13 mouse cellular contexts compared by ENCODE assay signal in genomic region chr2:50284781-50285180, GRCm38 (mm10). TPM values are rescaled to one million over a fixed set of nuclear protein-coding genes. Genes with fewer than 3 reads are reported as not detected.
DNase-seq lines count a peak whose midpoint lies in the region; ATAC-seq and TF ChIP-seq lines count a peak whose summit lies in the region.
"Had no signal": no experiment of that assay in that cellular context is flagged by ENCODE, and none has a peak within 500 bp of the region (broad histone marks: within the 10 kb centered on the region; RNA-seq: fewer than 3 reads in every experiment).

No protein-coding gene starts in this region.

- WGBS in liver, postnatal 0 days (ENCODE audit: insufficient replicate concordance), result 83% methylated on average over 3 of the region's 3 CpGs
- 85% methylated on average over 3 of the region's 3 CpGs for WGBS in liver, embryonic 12.5 days (ENCODE audit: insufficient replicate concordance)

- H3K4me1 ChIP-seq in liver, postnatal 0 days (ENCODE audit: insufficient read depth), result 0 out of 2 replicates have a peak, but pooled peaks cover 2% of the 10 kb centered on the region
- H3K4me1 ChIP-seq in liver, embryonic 12.5 days, result no peaks in the 10 kb centered on the region
- H3K4me1 ChIP-seq: embryonic facial prominence, embryonic 13.5 days had no signal

- no peaks in the 10 kb centered on the region for H3K9me3 ChIP-seq in liver, postnatal 0 days (ENCODE audit: low read length)
- no peaks in the 10 kb centered on the region for H3K9me3 ChIP-seq in liver, embryonic 12.5 days (replicated peaks)
- H3K9me3 ChIP-seq: embryonic facial prominence, embryonic 13.5 days had no signal

- no peak for DNase-seq in gastrocnemius, adult 2 months
- DNase-seq in gastrocnemius, postnatal 25 days, result no peak
- no peak for DNase-seq in liver, postnatal 0 days
- DNase-seq in Muller cell, postnatal 12 days (ENCODE audit: inconsistent ontology term), result peak; percentile 78
- DNase-seq in ovary, postnatal 10 days (ENCODE audit: low spot score), result no peak
- DNase-seq: gastrocnemius, postnatal 14 days; right cerebral cortex, postnatal 25 days; thymus, postnatal 25 days had no signal

- H3K36me3 ChIP-seq in liver, postnatal 0 days (replicated peaks; ENCODE audit: insufficient read depth, low read length), result peaks cover 61% of the 10 kb centered on the region
- H3K36me3 ChIP-seq in liver, embryonic 12.5 days, result peaks cover 77% of the 10 kb centered on the region

- H3K27ac ChIP-seq in gastrocnemius, adult 2 months, result peak overlapping the region; percentile 12; the same call in 1 of the 2 replicates
- H3K27ac ChIP-seq in liver, postnatal 0 days (ENCODE audit: low read depth), result no peak overlapping the region
- H3K27ac ChIP-seq in liver, embryonic 12.5 days, result no peak overlapping the region
- H3K27ac ChIP-seq: embryonic facial prominence, embryonic 13.5 days; liver, embryonic 14.5 days had no signal

- no peak for ATAC-seq in liver, postnatal 0 days
- ATAC-seq in liver, embryonic 12.5 days, result no peak
- ATAC-seq in megakaryocyte progenitor cell, adult 5-6 weeks (replicated peaks; ENCODE audit: poor library complexity), result peak; percentile 68
- ATAC-seq in megakaryocyte, adult 5-6 weeks (ENCODE audit: poor library complexity, severe bottlenecking), result no peak

- H3K27me3 ChIP-seq in liver, postnatal 0 days (ENCODE audit: insufficient read depth, low read length), result no peaks in the 10 kb centered on the region
- H3K27me3 ChIP-seq in liver, embryonic 12.5 days (replicated peaks), result no peaks in the 10 kb centered on the region
- H3K27me3 ChIP-seq: embryonic facial prominence, embryonic 13.5 days had no signal

- H3K4me3 ChIP-seq in gastrocnemius, adult 2 months, result no peak overlapping the region
- no peak overlapping the region for H3K4me3 ChIP-seq in liver, postnatal 0 days (ENCODE audit: low read depth, low read length)
- H3K4me3 ChIP-seq in liver, embryonic 12.5 days, result no peak overlapping the region
- H3K4me3 ChIP-seq: embryonic facial prominence, embryonic 13.5 days had no signal

- H3K4me2 ChIP-seq in liver, postnatal 0 days (ENCODE audit: low read depth, low read length), result no peak overlapping the region
- no peak overlapping the region for H3K4me2 ChIP-seq in liver, embryonic 12.5 days
- H3K4me2 ChIP-seq: embryonic facial prominence, embryonic 13.5 days had no signal

- TF ChIP-seq EP300 in liver, postnatal 0 days (IDR thresholded peaks at IDR 0.05; ENCODE audit: low read depth), result no peak

- TF ChIP-seq CTCF in gastrocnemius, adult 2 months (IDR thresholded peaks at IDR 0.05), result peak; percentile 67
- peak; percentile 41 for TF ChIP-seq CTCF in liver, postnatal 0 days (IDR thresholded peaks at IDR 0.05; ENCODE audit: low read depth)

- H3K9ac ChIP-seq in liver, postnatal 0 days (replicated peaks), result no peak overlapping the region
- no peak overlapping the region for H3K9ac ChIP-seq in liver, embryonic 12.5 days
- H3K9ac ChIP-seq: embryonic facial prominence, embryonic 13.5 days; liver, embryonic 14.5 days had no signal

- intact Hi-C loops in gastrocnemius, adult 2 months (cut with DNase I), result loop anchor here (5.0 kb wide), 1 partner anchor 517 kb away; no protein-coding TSS in a partner anchor

RNA-seq across cellular contexts. Expression of gene Mmadhc, which starts 11.8 kb away (rescaled TPM):
- 100 to 1,000 TPM; 100 to 117 TPM for total RNA-seq in gastrocnemius, adult 2 months (2021)
- total RNA-seq in gastrocnemius, postnatal 25 days (2021), result 100 to 1,000 TPM; 104 to 108 TPM
- polyA plus RNA-seq in liver, postnatal 0 days (2015; fragmentation: Nextera tagmentation; extraction: Ambion mirVana), result 88.3 and 90.6 TPM in 2 replicates
- 109 TPM in 2 replicates for polyA plus RNA-seq in liver, embryonic 12.5 days (2016; fragmentation: Nextera tagmentation; extraction: Ambion mirVana)
- total RNA-seq in megakaryocyte progenitor cell, adult 5-6 weeks (2015), result 97.9 and 108 TPM in 2 replicates
- 72.5 and 87.2 TPM in 2 replicates for total RNA-seq in megakaryocyte progenitor cell, adult 5-6 weeks (2017)
- 76.9 and 77.0 TPM in 2 replicates for total RNA-seq in megakaryocyte, adult 5-6 weeks (2015)
- total RNA-seq in megakaryocyte, adult 5-6 weeks (2017), result 45.9 and 62.3 TPM in 2 replicates
